Mouse (Mus musculus) CD8-positive naive resting alpha-beta T cell, adult 2 months (primary cell): ENCODE results near the gene Krt73.

Source experiments
- DNase-seq, 2 experiments: peaks; one replicate each; pipeline ENCODE4 v3.0.0; 2022; ENCODE audit warnings: low read depth in 2 of 2, low spot score in 2 of 2

Krt73 gene

GRCm38 (mm10) chr15:101802296-101802835, at the start of gene Krt73:
TSS of gene Krt73 (minus strand) at chr15:101802346.
- no peak for DNase-seq

GRCm38 (mm10) chr15:101850694-101851093, 48.5 kb upstream of the Krt73 start, which contains the start of gene Krt1:
TSS of gene Krt1 (minus strand) at chr15:101850794.
- DNase-seq: no peak

- peak; percentile 10 to 20 for DNase-seq
These were observed 43.8 kb upstream of the Krt73 start for GRCm38 (mm10) chr15:101845971-101846403.

GRCm38 (mm10) chr15:101843192-101843591, 41.0 kb upstream of the Krt73 start:
- no peak for DNase-seq

GRCm38 (mm10) chr15:101834784-101835328, 32.7 kb upstream of the Krt73 start:
- DNase-seq: no peak

- DNase-seq: no peak
These were observed 31.0 kb upstream of the Krt73 start for GRCm38 (mm10) chr15:101833131-101833530.

GRCm38 (mm10) chr15:101829441-101829840, 27.3 kb upstream of the Krt73 start:
- DNase-seq: no peak

GRCm38 (mm10) chr15:101821786-101822185, 19.6 kb upstream of the Krt73 start:
- DNase-seq: no peak

- DNase-seq: no peak
These were observed 15.7 kb upstream of the Krt73 start, which contains the start of gene Krt2 for GRCm38 (mm10) chr15:101817875-101818274. TSS of gene Krt2 (minus strand) at chr15:101818169.

GRCm38 (mm10) chr15:101803052-101803822, 1.1 kb upstream of the Krt73 start:
- no peak for DNase-seq

GRCm38 (mm10) chr15:101790867-101791266, 11.3 kb downstream of the Krt73 start:
- DNase-seq: no peak

- no peak for DNase-seq
These were observed 15.8 kb downstream of the Krt73 start, which contains the start of gene Krt72 for GRCm38 (mm10) chr15:101786360-101786759. TSS of gene Krt72 (minus strand) at chr15:101786460.

GRCm38 (mm10) chr15:101773420-101773819, 28.7 kb downstream of the Krt73 start:
- DNase-seq: no peak

- peak; percentile 47 to 63 for DNase-seq
These were observed 29.4 kb downstream of the Krt73 start for GRCm38 (mm10) chr15:101772711-101773081.

GRCm38 (mm10) chr15:101772080-101772710, 30.0 kb downstream of the Krt73 start:
- no peak for DNase-seq

- DNase-seq: no peak
These were observed 31.9 kb downstream of the Krt73 start for GRCm38 (mm10) chr15:101770226-101770625.
